Mouse (Mus musculus) midbrain, embryonic 10.5 days (tissue): ENCODE data around the gene Gm37240. TPM values are rescaled to one million over a fixed set of nuclear protein-coding genes. Genes with fewer than 3 reads are reported as not detected.

ENCODE experiments used
- DNase-seq: peaks from one replicate; pipeline ENCODE4 v3.0.0-alpha.2; 2017; ENCODE audit warnings: low spot score
- H3K27ac ChIP-seq: fragments of 300-500 bp; sonication (generic); replicated peaks from 2 replicates; pipeline ENCODE4 v1.5.1; 2016; ENCODE audit warnings: mild to moderate bottlenecking
- H3K27me3 ChIP-seq: fragments of 300-500 bp; sonication (generic); 2 replicates; pipeline ENCODE4 v1.6.1; 2016; ENCODE audit warnings: low read depth, mild to moderate bottlenecking; ENCODE audit not compliant: poor library complexity, severe bottlenecking
- H3K36me3 ChIP-seq: fragments of 300-500 bp; sonication (generic); 2 replicates; pipeline ENCODE4 v1.6.1; 2016; ENCODE audit warnings: mild to moderate bottlenecking, moderate library complexity
- H3K4me1 ChIP-seq: fragments of 300-500 bp; sonication (generic); 2 replicates; pipeline ENCODE4 v1.6.1; 2016
- H3K4me3 ChIP-seq: fragments of 300-500 bp; sonication (generic); 2 replicates; pipeline ENCODE4 v1.5.1; 2016; ENCODE audit warnings: mild to moderate bottlenecking, moderate library complexity
- H3K9me3 ChIP-seq: fragments of 300-500 bp; sonication (generic); replicated peaks from 2 replicates; pipeline ENCODE4 v1.6.1; 2016; ENCODE audit warnings: mild to moderate bottlenecking
- WGBS: fragments of 180-500 bp; shearing (Covaris S2); methylation state at CpG from one replicate; pipeline ENCODE4 v1.1.7; 2016; 5-methylcytosine and 5-hydroxymethylcytosine counted together
- polyA plus RNA-seq: library from polyadenylated mRNA; unstranded; fragments of >200 nt; fragmentation: Nextera tagmentation; extraction: Ambion mirVana; gene quantifications from 2 replicates; pipeline ENCODE4 v1.2.1, GENCODE M21; 2016

Gene Gm37240
- polyA plus RNA-seq, 1 experiment from 2014 or later, result 0.44 TPM

DNA sequence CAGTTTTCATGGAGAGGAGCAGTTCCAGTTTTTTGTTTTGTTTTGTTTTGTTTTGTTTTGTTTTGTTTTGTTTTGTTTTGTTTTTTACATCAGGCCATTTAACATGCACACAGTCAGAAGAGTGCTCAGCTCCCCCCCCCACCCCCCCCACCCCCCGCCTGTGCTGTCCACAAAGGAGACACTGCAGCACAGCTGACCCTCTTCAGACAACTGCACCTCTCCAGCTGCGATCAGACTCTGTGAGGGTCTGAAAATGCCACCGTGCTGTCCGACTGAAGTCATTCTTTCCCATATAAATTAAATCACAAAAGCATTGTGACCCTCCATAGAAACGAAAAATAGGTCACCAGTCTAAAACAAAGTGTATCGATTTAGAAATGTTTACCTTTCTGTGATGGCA lies 28.0 kb downstream of the Gm37240 start:
- DNase-seq, result no peak
- Histone ChIP-seq H3K27me3 (no peaks in the 10 kb centered on the region), H3K36me3 (no peaks in the 10 kb centered on the region), H3K9me3 (no peaks in the 10 kb centered on the region), H3K4me1 (peaks cover 19% of the 10 kb centered on the region), H3K27ac (no peak overlapping the region), H3K4me3 (no peak overlapping the region)
- WGBS, result 77% methylated on average over 6 of the region's 6 CpGs

GRCm38 (mm10) chr3:85858140-85859135 lies 28.9 kb downstream of the Gm37240 start:
- Histone ChIP-seq H3K27ac (no peak overlapping the region), H3K9me3 (no peaks in the 10 kb centered on the region), H3K4me3 (no peak overlapping the region), H3K36me3 (no peaks in the 10 kb centered on the region), H3K27me3 (no peaks in the 10 kb centered on the region), H3K4me1 (peaks cover 13% of the 10 kb centered on the region; the same call in 1 of the 2 replicates)
- 81% methylated on average over 11 of the region's 11 CpGs for WGBS
- DNase-seq, result no peak

DNA sequence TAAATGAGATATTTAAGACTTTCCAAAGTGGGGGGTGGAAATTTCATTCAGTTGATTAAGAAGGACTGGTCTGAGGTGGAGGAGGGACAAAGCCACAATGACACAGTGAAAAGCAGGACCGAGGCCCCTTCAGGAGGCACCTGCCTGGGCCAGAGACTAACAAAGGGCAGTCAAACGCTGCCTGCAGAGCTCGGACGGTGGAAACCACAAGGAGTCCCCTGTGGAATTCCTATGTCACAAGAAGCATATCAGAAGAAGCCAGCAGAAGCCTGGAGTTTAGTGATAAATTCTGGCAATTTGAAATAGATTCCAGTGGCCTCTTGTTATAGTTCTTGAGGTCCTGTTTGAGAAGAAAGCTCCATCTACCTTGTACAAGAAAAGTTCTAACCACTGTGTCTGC lies 30.2 kb downstream of the Gm37240 start:
- Histone ChIP-seq H3K27me3 (no peaks in the 10 kb centered on the region), H3K36me3 (no peaks in the 10 kb centered on the region), H3K4me3 (no peak overlapping the region), H3K9me3 (no peaks in the 10 kb centered on the region), H3K4me1 (peaks cover 13% of the 10 kb centered on the region; the same call in 1 of the 2 replicates), H3K27ac (no peak overlapping the region)
- no peak for DNase-seq
- WGBS, result 25% methylated on average over 4 of the region's 4 CpGs

DNA sequence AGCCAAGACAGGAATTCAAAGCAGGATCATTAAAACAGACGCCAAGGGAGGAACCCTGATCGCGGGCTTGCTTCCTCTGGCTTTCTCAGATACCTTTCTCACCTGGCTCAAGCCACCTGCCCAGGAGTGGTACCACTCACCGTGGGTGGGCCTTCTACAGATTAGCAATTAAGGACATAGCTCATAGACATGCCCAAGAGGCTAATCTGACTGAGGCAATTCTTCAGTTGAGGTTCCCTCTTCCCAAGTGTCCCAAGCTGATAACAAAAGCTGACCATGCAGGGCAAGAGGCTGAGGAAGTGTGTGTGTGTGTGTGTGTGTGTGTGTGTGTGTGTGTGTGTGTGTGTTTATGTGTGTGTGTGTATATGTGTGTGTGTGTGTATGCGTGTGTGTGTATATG lies 31.4 kb downstream of the Gm37240 start:
- Histone ChIP-seq H3K27ac (no peak overlapping the region), H3K27me3 (no peaks in the 10 kb centered on the region), H3K9me3 (no peaks in the 10 kb centered on the region), H3K36me3 (no peaks in the 10 kb centered on the region), H3K4me3 (no peak overlapping the region), H3K4me1 (peaks cover 13% of the 10 kb centered on the region; the same call in 1 of the 2 replicates)
- WGBS, result 87% methylated on average over 5 of the region's 5 CpGs
- no peak for DNase-seq

GRCm38 (mm10) chr3:85855043-85855442 lies 32.3 kb downstream of the Gm37240 start:
- no peaks in the 10 kb centered on the region for H3K9me3 ChIP-seq
- no peaks in the 10 kb centered on the region for H3K27me3 ChIP-seq
- 92% methylated on average over 3 of the region's 3 CpGs for WGBS
- DNase-seq, result no peak
- H3K4me3 ChIP-seq, result no peak overlapping the region
- H3K36me3 ChIP-seq, result no peaks in the 10 kb centered on the region
- H3K27ac ChIP-seq, result no peak overlapping the region
- H3K4me1 ChIP-seq, result peaks cover 13% of the 10 kb centered on the region; the same call in 1 of the 2 replicates

DNA sequence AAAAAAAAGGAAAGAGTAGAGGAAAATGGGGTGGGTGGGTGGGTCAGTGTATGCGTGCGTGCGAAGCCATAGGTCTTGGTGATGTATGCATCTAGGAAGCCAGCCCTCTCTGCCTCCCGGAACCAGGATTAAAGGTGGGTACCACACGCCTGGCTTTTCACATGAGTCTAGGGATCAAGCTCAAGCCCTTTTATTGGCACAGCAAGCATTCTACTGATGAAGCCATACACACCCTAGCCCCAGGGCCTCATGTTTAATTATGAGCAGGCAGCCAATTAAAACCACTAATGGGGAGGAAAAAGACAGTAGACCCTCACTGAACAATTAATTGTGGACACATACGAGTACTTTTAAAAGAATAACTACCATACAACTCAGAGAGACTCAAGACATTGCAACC lies 33.2 kb downstream of the Gm37240 start:
- H3K36me3 ChIP-seq, result no peaks in the 10 kb centered on the region
- no peak overlapping the region for H3K27ac ChIP-seq
- H3K27me3 ChIP-seq, result no peaks in the 10 kb centered on the region
- no peak for DNase-seq
- H3K9me3 ChIP-seq, result no peaks in the 10 kb centered on the region
- no peak overlapping the region for H3K4me3 ChIP-seq
- peaks cover 13% of the 10 kb centered on the region; the same call in 1 of the 2 replicates for H3K4me1 ChIP-seq
- 88% methylated on average over 6 of the region's 6 CpGs for WGBS

DNA sequence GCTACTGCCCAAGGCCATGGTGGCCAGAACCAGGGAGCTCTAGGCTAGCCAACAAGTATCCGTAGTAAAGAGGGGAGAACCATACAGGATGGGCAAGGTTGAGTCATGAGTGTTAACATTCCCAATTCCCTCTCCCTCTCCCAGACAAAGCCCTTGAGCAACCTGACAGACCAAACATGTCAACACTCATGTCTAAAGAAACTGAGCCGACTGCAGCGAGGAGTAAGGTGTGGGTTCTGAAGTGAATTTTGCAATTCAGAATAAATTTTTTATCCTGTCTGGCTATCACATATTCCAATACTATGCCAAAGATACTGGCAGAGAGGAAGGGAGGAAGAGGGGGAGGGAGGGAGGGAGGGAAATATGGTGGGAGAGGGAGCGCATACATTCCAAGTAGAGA lies 33.6 kb downstream of the Gm37240 start:
- Histone ChIP-seq H3K4me1 (peaks cover 12% of the 10 kb centered on the region; the same call in 1 of the 2 replicates), H3K9me3 (no peaks in the 10 kb centered on the region), H3K27me3 (no peaks in the 10 kb centered on the region), H3K27ac (no peak overlapping the region), H3K4me3 (no peak overlapping the region), H3K36me3 (no peaks in the 10 kb centered on the region)
- 91% methylated on average over 4 of the region's 4 CpGs for WGBS
- no peak for DNase-seq

DNA sequence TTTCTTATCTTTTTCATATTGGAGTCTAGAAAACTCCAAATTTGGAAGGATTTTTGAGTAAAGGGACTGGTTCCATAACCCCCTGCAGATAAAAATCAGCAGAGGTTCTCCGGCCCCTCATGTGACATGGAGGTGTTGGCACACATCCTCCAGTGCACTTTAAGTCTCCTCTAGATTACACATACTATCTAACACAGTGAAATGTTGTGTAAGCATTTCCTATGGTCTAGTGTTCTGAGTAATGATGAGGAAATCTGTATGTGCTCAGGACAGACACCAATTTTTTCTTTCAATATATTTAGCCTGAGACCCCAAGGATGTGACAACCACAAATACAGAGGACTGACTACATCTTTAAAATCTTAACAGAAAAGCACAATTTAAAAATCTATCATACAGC lies 37.2 kb downstream of the Gm37240 start:
- Histone ChIP-seq H3K27me3 (no peaks in the 10 kb centered on the region), H3K27ac (no peak overlapping the region), H3K9me3 (no peaks in the 10 kb centered on the region), H3K36me3 (no peaks in the 10 kb centered on the region), H3K4me1 (no peaks in the 10 kb centered on the region), H3K4me3 (no peak overlapping the region)
- DNase-seq, result no peak
- WGBS, result 96% methylated on average over 1 of the region's 1 CpGs

DNA sequence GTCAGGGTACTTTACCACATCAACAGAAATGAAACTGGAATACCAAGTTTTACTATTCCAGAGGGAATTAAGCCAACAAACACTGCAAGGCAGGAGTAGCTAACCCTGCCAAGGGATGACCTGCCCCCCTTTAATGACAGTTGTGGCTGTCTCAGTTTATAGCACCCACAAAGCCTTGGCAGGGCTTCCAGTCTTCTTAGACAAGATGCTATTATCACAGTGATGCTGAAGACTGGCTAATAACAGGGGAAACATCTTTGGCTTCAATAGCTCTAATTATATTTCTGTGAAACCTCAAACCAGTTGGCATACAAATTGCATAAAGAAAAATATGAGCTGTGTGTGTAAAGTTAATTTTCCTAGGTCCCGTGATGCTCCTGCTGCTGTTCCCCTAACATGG lies 41.0 kb downstream of the Gm37240 start:
- Histone ChIP-seq H3K9me3 (no peaks in the 10 kb centered on the region), H3K4me1 (0 out of 2 replicates have a peak, but pooled peaks cover 10% of the 10 kb centered on the region), H3K4me3 (no peak overlapping the region), H3K27ac (no peak overlapping the region), H3K36me3 (no peaks in the 10 kb centered on the region), H3K27me3 (no peaks in the 10 kb centered on the region)
- DNase-seq, result no peak
- 94% methylated on average over 1 of the region's 1 CpGs for WGBS

GRCm38 (mm10) chr3:85845341-85845740 lies 42.0 kb downstream of the Gm37240 start:
- Histone ChIP-seq H3K27me3 (no peaks in the 10 kb centered on the region), H3K9me3 (no peaks in the 10 kb centered on the region), H3K4me1 (0 out of 2 replicates have a peak, but pooled peaks cover 10% of the 10 kb centered on the region), H3K27ac (no peak overlapping the region), H3K4me3 (no peak overlapping the region), H3K36me3 (no peaks in the 10 kb centered on the region)
- DNase-seq, result no peak
- WGBS, result 89% methylated on average over 6 of the region's 6 CpGs

DNA sequence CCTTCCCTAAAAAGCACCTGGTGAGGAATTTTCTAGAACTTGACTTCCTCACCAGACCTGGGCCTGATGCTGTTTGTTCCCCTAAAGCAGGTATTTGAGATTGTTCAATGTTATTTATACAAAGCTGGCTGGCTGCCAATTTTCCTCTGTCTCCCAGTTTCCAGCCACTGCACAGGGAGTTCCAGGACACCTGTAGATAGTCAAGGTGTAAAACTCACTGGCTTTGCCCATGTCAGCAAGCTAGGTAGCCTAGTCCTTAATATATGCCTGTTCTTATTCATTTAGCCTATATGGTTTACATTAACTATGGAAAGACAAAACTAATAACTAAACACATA lies 44.5 kb downstream of the Gm37240 start:
- Histone ChIP-seq H3K27me3 (no peaks in the 10 kb centered on the region), H3K4me1 (0 out of 2 replicates have a peak, but pooled peaks cover 10% of the 10 kb centered on the region), H3K9me3 (no peaks in the 10 kb centered on the region), H3K36me3 (no peaks in the 10 kb centered on the region), H3K4me3 (no peak overlapping the region), H3K27ac (no peak overlapping the region)
- DNase-seq, result no peak

DNA sequence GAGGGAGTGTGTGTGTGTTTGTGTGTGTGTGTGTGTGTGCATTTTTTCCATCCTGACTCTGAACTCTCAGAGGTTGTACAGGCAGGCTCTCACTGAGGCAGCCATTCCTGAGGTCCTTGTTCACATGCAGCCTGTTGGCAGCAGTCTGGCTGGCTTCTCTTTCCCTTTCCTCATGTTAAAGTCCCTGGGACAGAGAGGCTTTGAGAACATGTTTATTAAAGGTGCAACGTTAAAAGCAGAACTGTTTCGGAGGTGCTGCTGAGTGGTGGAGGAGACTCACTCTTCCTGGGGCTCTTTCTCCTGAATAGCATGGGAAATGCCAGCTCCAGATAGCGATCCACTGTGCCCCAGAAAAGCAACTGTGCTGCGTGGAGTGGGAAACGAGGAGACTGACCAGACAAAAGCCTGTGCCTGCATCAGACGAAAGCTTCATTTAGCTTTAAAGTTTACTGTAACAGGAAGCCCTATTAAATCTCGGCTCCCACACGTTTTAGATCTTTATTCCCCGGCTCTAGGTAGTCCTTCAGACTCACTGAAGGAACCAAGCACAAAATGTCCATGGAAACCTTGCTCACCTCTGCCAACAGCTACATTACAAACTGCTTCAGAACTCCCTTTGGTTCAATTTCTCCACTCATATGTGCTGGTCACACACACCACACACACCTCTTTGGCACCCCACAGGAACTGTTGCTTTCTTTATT lies 45.0 kb downstream of the Gm37240 start:
- 0 out of 2 replicates have a peak, but pooled peaks cover 10% of the 10 kb centered on the region for H3K4me1 ChIP-seq
- no peaks in the 10 kb centered on the region for H3K27me3 ChIP-seq
- WGBS, result 63% methylated on average over 9 of the region's 9 CpGs
- no peak for DNase-seq
- no peak overlapping the region; the same call in 1 of the 2 replicates for H3K27ac ChIP-seq
- H3K36me3 ChIP-seq, result no peaks in the 10 kb centered on the region
- H3K4me3 ChIP-seq, result no peak overlapping the region
- no peaks in the 10 kb centered on the region for H3K9me3 ChIP-seq
